Mouse (Mus musculus) olfactory bulb, adult 2 months (tissue): ENCODE data around the gene Fstl4.

Experiments used
- CTCF ChIP-seq: fragments of 200-500 bp; IDR thresholded peaks from 2 replicates; pipeline ENCODE4 v1.5.1; 2012; ENCODE audit warnings: low read depth, mild to moderate bottlenecking, low read length, moderate library complexity; ENCODE audit not compliant: insufficient read depth
- POLR2A ChIP-seq: fragments of 200-500 bp; IDR thresholded peaks from 2 replicates; pipeline ENCODE4 v1.6.1; 2012; ENCODE audit warnings: mild to moderate bottlenecking, low read depth, low read length, moderate library complexity; ENCODE audit not compliant: insufficient read depth

DNA sequence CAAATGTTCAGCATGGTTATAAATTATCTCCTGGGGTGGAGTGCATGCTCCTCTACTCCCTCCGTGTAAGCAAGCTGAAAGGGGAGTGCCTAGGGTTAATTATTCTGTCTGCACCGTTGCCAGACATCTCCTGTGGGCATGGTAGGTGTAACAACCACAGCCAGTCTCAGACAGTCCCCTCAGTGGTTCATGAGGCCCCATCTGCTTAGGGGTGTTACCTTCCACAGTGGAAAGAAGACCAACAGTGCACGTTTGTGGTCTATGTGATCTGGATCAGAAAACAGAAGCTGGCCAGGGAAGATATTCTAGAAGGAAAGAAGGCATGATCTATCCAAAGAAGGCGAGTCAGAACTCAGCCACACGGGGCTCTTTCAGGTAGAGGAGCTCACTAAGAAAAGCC is 289.7 kb downstream of the Fstl4 start:
- TF ChIP-seq POLR2A (no peak), CTCF (no peak)
